Mouse (Mus musculus): Measurements from ENCODE around the gene Olfr1438-ps1. TPM values are rescaled to one million over a fixed set of nuclear protein-coding genes. Genes with fewer than 3 reads are reported as not detected.
"Not testable (repeated sequence)": the region's sequence is repeated elsewhere in the genome, so short reads cannot be mapped to it uniquely, and the experiment has no call there.

The Olfr1438-ps1 gene
- not detected in 2 replicates for total RNA-seq (2012; rRNA removed)

GRCm38 (mm10) chr19:12335810-12336209, at the start of gene Olfr1438-ps1:
Olfr1438-ps1 (minus strand) TSS chr19:12335910.
- no peak within 1 kb of the TSS for H3K4me3 ChIP-seq (ENCODE audit: insufficient read depth in 1 of 2, low read depth in 1 of 2, low read length in 2 of 2, poor library complexity in 1 of 2, severe bottlenecking in 1 of 2)
- no peaks in the 10 kb centered on the region for H3K36me3 ChIP-seq (ENCODE audit: control insufficient read depth, insufficient read depth, low read length, poor library complexity, severe bottlenecking)
- no peak for DNase-seq (ENCODE audit: low read depth, low spot score)
- TF ChIP-seq ZNF384 (IDR thresholded peaks at IDR 0.05; ENCODE audit: low read depth, low read length): no peak
- no peak for TF ChIP-seq HCFC1 (IDR thresholded peaks at IDR 0.05; ENCODE audit: borderline replicate concordance, insufficient read depth, low read length)
- TF ChIP-seq CHD2 (IDR thresholded peaks at IDR 0.05; ENCODE audit: low read depth, low read length): no peak
- TF ChIP-seq ZC3H11A (IDR thresholded peaks at IDR 0.05; ENCODE audit: borderline replicate concordance, low read depth, low read length): no peak
- TF ChIP-seq MAFK (IDR thresholded peaks at IDR 0.05; ENCODE audit: insufficient read depth, low read depth, low read length): no peak
- no peaks in the 10 kb centered on the region for H3K9me3 ChIP-seq (ENCODE audit: control insufficient read depth, insufficient read depth, low read depth, low read length)
- H3K9ac ChIP-seq (ENCODE audit: insufficient read depth, low read depth, low read length, poor library complexity, severe bottlenecking): no peak within 1 kb of the TSS
- in situ Hi-C loops (cut with MboI; ENCODE audit: low sequenced_read_pairs in 2 of 2, unreplicated experiment in 2 of 2): no loop called here
- no peaks in the 10 kb centered on the region for H3K4me1 ChIP-seq (ENCODE audit: control insufficient read depth in 2 of 2, insufficient read depth in 2 of 2, low read length in 2 of 2, poor library complexity in 1 of 2)
- H3K27ac ChIP-seq (ENCODE audit: insufficient read depth, low read depth, low read length, poor library complexity, severe bottlenecking): no peak within 1 kb of the TSS

GRCm38 (mm10) chr19:12374465-12375025, 38.8 kb upstream of the Olfr1438-ps1 start:
- DNase-seq (ENCODE audit: low read depth, low spot score): no peak
- Histone ChIP-seq H3K9me3 (ENCODE audit: control insufficient read depth, insufficient read depth, low read depth, low read length) (no peaks in the 10 kb centered on the region), H3K4me3 (ENCODE audit: insufficient read depth in 1 of 2, low read depth in 1 of 2, low read length in 2 of 2, poor library complexity in 1 of 2, severe bottlenecking in 1 of 2) (no peak overlapping the region), H3K4me1 (ENCODE audit: control insufficient read depth in 2 of 2, insufficient read depth in 2 of 2, low read length in 2 of 2, poor library complexity in 1 of 2) (no peaks in the 10 kb centered on the region), H3K9ac (ENCODE audit: insufficient read depth, low read depth, low read length, poor library complexity, severe bottlenecking) (no peak overlapping the region), H3K36me3 (ENCODE audit: control insufficient read depth, insufficient read depth, low read length, poor library complexity, severe bottlenecking) (no peaks in the 10 kb centered on the region), H3K27ac (ENCODE audit: insufficient read depth, low read depth, low read length, poor library complexity, severe bottlenecking) (no peak overlapping the region)
- no peak for TF ChIP-seq CHD2 (IDR thresholded peaks at IDR 0.05; ENCODE audit: low read depth, low read length)
- no peak for TF ChIP-seq HCFC1 (IDR thresholded peaks at IDR 0.05; ENCODE audit: borderline replicate concordance, insufficient read depth, low read length)
- TF ChIP-seq MAFK (IDR thresholded peaks at IDR 0.05; ENCODE audit: insufficient read depth, low read depth, low read length): no peak
- no peak for TF ChIP-seq ZNF384 (IDR thresholded peaks at IDR 0.05; ENCODE audit: low read depth, low read length)
- TF ChIP-seq ZC3H11A (IDR thresholded peaks at IDR 0.05; ENCODE audit: borderline replicate concordance, low read depth, low read length): no peak
- in situ Hi-C loops (cut with MboI; ENCODE audit: low sequenced_read_pairs in 2 of 2, unreplicated experiment in 2 of 2): no loop called here

DNA sequence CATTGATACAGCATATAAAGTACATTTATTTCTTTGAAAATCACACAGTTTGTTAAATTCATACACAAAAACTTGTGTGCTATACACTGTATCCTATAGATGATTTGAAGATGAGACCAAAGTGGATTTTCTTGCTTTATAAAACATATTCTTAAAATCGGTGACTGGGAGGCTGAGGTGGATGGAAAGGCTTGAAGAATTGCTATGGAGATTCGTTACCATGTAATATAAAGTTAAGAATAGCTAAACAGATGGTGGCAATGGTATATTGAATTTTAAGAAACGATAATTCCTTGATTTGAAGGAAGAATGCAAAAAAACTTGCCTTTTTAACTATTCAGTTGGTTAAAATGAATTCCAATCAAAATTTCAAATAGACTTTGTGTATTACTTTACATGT, 37.3 kb upstream of the Olfr1438-ps1 start:
- Histone ChIP-seq H3K9ac (ENCODE audit: insufficient read depth, low read depth, low read length, poor library complexity, severe bottlenecking) (no peak overlapping the region), H3K36me3 (ENCODE audit: control insufficient read depth, insufficient read depth, low read length, poor library complexity, severe bottlenecking) (no peaks in the 10 kb centered on the region), H3K9me3 (ENCODE audit: control insufficient read depth, insufficient read depth, low read depth, low read length) (no peaks in the 10 kb centered on the region), H3K4me1 (ENCODE audit: control insufficient read depth in 2 of 2, insufficient read depth in 2 of 2, low read length in 2 of 2, poor library complexity in 1 of 2) (no peaks in the 10 kb centered on the region), H3K4me3 (ENCODE audit: insufficient read depth in 1 of 2, low read depth in 1 of 2, low read length in 2 of 2, poor library complexity in 1 of 2, severe bottlenecking in 1 of 2) (no peak overlapping the region), H3K27ac (ENCODE audit: insufficient read depth, low read depth, low read length, poor library complexity, severe bottlenecking) (no peak overlapping the region)
- TF ChIP-seq MAFK (IDR thresholded peaks at IDR 0.05; ENCODE audit: insufficient read depth, low read depth, low read length) (no peak), ZC3H11A (IDR thresholded peaks at IDR 0.05; ENCODE audit: borderline replicate concordance, low read depth, low read length) (no peak), HCFC1 (IDR thresholded peaks at IDR 0.05; ENCODE audit: borderline replicate concordance, insufficient read depth, low read length) (no peak), CHD2 (IDR thresholded peaks at IDR 0.05; ENCODE audit: low read depth, low read length) (no peak), ZNF384 (IDR thresholded peaks at IDR 0.05; ENCODE audit: low read depth, low read length) (no peak)
- no peak for DNase-seq (ENCODE audit: low read depth, low spot score)
- in situ Hi-C loops (cut with MboI; ENCODE audit: low sequenced_read_pairs in 2 of 2, unreplicated experiment in 2 of 2): no loop called here

GRCm38 (mm10) chr19:12325001-12325400, 10.7 kb downstream of the Olfr1438-ps1 start, which contains the start of gene Olfr1437:
Olfr1437 (minus strand) TSS chr19:12325101.
- no peaks in the 10 kb centered on the region for H3K4me1 ChIP-seq (ENCODE audit: control insufficient read depth in 2 of 2, insufficient read depth in 2 of 2, low read length in 2 of 2, poor library complexity in 1 of 2)
- no peak for DNase-seq (ENCODE audit: low read depth, low spot score)
- H3K4me3 ChIP-seq (ENCODE audit: insufficient read depth in 1 of 2, low read depth in 1 of 2, low read length in 2 of 2, poor library complexity in 1 of 2, severe bottlenecking in 1 of 2): no peak within 1 kb of the TSS
- no peaks in the 10 kb centered on the region for H3K9me3 ChIP-seq (ENCODE audit: control insufficient read depth, insufficient read depth, low read depth, low read length)
- no peak within 1 kb of the TSS for H3K9ac ChIP-seq (ENCODE audit: insufficient read depth, low read depth, low read length, poor library complexity, severe bottlenecking)
- no peak within 1 kb of the TSS for H3K27ac ChIP-seq (ENCODE audit: insufficient read depth, low read depth, low read length, poor library complexity, severe bottlenecking)
- TF ChIP-seq MAFK (IDR thresholded peaks at IDR 0.05; ENCODE audit: insufficient read depth, low read depth, low read length) (no peak), ZNF384 (IDR thresholded peaks at IDR 0.05; ENCODE audit: low read depth, low read length) (no peak), ZC3H11A (IDR thresholded peaks at IDR 0.05; ENCODE audit: borderline replicate concordance, low read depth, low read length) (no peak), CHD2 (IDR thresholded peaks at IDR 0.05; ENCODE audit: low read depth, low read length) (no peak)
- no peaks in the 10 kb centered on the region for H3K36me3 ChIP-seq (ENCODE audit: control insufficient read depth, insufficient read depth, low read length, poor library complexity, severe bottlenecking)
- in situ Hi-C loops (cut with MboI; ENCODE audit: low sequenced_read_pairs in 2 of 2, unreplicated experiment in 2 of 2): no loop called here

DNA sequence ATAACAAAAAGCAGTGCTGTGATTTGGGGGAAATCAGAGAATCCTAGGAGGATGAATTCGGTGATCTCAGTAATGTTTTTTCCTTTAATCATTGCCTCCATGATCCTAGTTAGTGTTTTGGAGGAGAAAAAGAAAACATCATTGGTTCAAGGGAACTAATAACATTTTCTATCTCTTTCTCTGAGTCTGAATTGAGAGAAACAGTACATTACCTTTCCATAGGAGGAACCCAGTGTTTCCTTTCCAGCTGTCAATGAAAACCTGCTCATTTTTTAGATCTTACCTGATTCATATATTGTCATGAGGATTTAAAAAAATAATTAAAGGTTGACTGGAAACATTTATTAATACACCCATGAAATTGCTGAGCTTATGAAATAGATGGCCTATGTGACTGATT, 36.7 kb downstream of the Olfr1438-ps1 start, which contains the start of gene Olfr1436:
Olfr1436 (minus strand) TSS at position 101 of the 400 bp plus-strand sequence.
- H3K27ac ChIP-seq (ENCODE audit: insufficient read depth, low read depth, low read length, poor library complexity, severe bottlenecking); in situ Hi-C loops (cut with MboI; ENCODE audit: low sequenced_read_pairs in 2 of 2, unreplicated experiment in 2 of 2); H3K4me3 ChIP-seq (ENCODE audit: insufficient read depth in 1 of 2, low read depth in 1 of 2, low read length in 2 of 2, poor library complexity in 1 of 2, severe bottlenecking in 1 of 2); H3K4me1 ChIP-seq (ENCODE audit: control insufficient read depth in 2 of 2, insufficient read depth in 2 of 2, low read length in 2 of 2, poor library complexity in 1 of 2); H3K9ac ChIP-seq (ENCODE audit: insufficient read depth, low read depth, low read length, poor library complexity, severe bottlenecking); H3K36me3 ChIP-seq (ENCODE audit: control insufficient read depth, insufficient read depth, low read length, poor library complexity, severe bottlenecking); H3K9me3 ChIP-seq (ENCODE audit: control insufficient read depth, insufficient read depth, low read depth, low read length); DNase-seq (ENCODE audit: low read depth, low spot score): not testable (repeated sequence)
